Mouse (Mus musculus) kidney, postnatal 14 days (tissue): Measurements from ENCODE around the gene Gm20388.
A peak's percentile ranks its signal among the peaks of the same experiment; 100 is the strongest.
"Not testable (repeated sequence)": the region's sequence is repeated elsewhere in the genome, so short reads cannot be mapped to it uniquely, and the experiment has no call there.

ENCODE experiments used
- DNase-seq: peaks from one replicate; pipeline ENCODE4 v3.0.0; 2022; ENCODE audit warnings: mixed read lengths

Gm20388 gene

DNA sequence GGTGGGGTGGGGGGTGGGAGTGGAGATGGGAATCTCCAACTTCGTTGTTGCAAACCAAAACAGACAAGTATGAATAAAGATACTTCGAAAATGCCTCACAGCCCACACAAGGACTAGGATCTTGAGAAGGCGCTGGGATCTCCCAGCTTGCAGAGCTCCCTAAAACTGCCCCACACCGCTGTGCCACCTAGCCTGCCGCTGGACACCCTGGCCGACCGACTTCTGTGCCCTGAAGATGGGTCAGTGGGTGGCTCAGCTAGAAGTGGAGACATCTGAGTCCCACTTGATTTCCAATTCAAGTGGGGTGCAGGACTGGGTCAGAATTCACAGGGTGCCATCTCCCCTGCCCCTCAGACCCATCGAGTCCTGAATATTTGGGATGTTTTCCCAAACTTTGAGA, 1211.1 kb downstream of the Gm20388 start:
- DNase-seq: no peak

DNA sequence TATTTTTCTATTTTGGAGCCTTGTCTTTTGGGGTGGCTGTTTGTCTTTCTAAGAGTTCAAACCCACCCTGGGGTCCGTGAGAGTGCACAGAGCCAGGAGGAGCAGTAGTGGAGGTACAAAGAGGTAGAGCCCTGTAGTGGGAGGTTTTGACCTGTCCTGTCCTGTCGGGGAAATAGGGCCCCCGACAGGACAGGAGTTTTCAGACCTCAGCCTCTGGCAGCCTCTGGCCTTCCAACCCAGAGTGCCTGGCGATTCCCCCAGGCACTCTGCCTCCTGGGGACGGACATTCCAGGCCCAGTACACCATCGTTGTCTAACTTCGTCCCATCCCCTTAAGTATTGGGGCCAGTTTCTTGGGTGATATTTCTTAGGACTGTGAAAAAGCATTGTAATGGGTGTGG, 1211.7 kb downstream of the Gm20388 start:
- DNase-seq: no peak

- DNase-seq: no peak
Observed at GRCm38 (mm10) chr8:121123113-121123512, 1212.5 kb downstream of the Gm20388 start.

GRCm38 (mm10) chr8:121124547-121125239, 1214.1 kb downstream of the Gm20388 start:
- peak; percentile 54 for DNase-seq

- peak; percentile 87 for DNase-seq
Observed at GRCm38 (mm10) chr8:121125311-121125876, 1214.8 kb downstream of the Gm20388 start.

- no peak for DNase-seq
Observed at GRCm38 (mm10) chr8:121126191-121126590, 1215.5 kb downstream of the Gm20388 start.

DNA sequence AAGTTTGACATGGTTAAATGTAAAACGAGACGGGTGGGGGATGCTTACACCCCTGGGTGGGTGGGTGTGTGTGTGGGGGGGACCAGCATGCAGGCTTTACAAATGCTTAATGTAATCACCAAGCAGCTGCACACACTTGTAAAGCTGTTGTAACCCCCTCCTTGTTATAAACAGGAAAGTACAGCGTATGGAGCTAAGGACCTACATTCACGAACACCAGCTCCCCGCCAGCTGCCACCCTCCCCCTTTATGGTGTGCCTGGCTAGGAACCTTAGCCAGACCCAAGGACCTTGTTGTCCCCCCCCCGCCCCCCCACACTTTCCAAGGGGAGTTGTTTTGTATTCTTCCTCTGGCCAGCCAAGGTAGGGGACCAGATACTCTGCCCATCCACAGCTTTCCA, 1216.1 kb downstream of the Gm20388 start:
- DNase-seq: no peak

DNA sequence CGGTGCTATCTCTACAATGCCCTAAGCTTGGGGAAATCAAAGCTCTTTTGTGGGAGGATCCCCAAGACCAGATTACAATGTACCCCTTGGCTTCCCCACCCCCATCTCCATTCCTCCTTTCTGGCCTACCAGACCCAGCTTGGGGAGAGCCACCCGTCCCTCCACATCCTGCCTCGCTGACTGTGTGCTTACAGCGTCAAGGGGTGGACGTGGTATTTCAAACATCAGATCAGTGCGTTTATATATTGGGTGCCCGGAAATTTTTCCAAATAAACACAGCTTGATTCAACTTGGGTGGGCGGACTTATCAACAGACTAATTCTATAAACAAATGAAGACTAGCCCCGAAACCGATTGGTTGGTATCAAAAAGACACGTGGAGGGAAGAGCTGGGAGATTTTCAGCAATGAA, 1216.7 kb downstream of the Gm20388 start:
- DNase-seq: peak; percentile 40

DNA sequence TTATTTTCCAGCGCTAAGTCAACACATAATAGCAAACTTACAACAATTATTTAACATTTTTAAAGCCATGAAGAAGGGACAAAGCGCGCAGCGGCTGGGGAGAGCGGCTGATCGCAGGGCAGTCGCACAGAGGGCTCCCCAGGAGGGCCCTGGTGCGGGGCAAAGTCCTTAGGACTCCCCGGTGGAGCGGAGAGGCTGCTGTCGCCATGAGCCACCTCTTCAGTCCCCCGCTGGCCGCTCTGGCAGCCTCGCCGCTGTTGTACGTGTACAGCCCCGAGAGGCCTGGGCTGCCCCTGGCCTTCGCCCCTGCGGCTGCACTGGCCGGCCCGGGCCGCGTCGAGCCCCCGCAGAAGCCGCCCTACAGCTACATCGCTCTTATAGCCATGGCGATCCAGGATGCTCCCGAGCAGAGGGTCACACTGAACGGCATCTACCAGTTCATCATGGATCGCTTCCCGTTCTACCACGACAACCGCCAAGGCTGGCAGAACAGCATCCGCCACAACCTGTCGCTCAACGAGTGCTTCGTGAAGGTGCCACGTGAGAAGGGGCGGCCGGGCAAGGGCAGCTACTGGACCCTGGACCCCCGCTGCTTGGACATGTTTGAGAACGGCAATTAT, 1217.2 kb downstream of the Gm20388 start, which contains the start of gene Foxl1:
Gene Foxl1 (plus strand): TSS at position 185 of the 620 bp plus-strand sequence.
- no peak for DNase-seq

- DNase-seq: no peak
Observed at GRCm38 (mm10) chr8:121128531-121129264, 1218.1 kb downstream of the Gm20388 start.

- no peak for DNase-seq
Observed at GRCm38 (mm10) chr8:121129265-121129940, 1218.8 kb downstream of the Gm20388 start.

DNA sequence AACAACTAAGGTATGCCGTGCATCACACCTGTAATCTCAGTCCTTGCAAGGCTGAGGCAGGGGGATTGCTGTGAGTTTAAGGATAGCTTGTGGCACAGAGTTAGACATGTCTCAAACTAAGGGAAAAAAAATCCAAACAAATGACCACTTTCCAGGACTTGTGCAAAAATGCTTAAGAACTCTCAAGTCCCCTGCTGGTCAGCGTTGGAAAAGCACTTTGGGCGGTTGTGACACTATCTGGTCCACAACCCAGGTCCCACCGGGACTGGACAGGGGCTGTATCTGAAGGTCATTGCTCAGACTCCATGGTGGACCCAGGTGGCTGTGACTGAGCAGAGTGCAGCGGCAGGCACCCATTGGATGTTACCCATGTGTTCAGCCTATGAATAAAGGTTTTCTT, 1219.9 kb downstream of the Gm20388 start:
- peak; percentile 38 for DNase-seq

DNA sequence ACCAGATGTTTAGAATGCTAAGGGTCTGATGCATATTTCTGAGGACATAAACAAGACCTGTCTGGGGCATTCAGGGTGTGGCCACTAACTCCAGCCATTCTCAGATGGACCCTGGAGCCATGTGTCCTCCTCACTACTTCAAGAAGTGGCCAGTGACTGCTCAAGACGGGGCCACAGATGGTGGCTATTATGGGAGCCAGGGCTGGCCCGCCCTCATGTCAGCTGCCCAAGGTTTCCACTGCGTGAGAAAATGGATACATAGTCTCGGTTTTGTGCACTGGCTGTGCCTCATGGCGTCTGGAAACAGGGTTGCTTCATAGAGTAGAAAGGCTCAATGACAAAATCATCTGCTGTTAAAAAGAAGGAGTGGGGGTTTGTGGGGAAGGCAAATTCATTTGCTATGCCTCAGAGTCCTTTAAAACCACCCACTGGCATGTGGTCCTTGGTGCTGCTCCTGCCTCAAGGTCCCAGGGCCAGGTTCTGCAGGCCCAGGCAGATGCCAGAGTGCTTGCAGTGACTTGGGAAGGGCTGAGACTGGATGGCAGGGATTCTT, 1222.4 kb downstream of the Gm20388 start:
- DNase-seq: no peak

- DNase-seq: no peak
Observed at GRCm38 (mm10) chr8:121134102-121134501, 1223.5 kb downstream of the Gm20388 start.

GRCm38 (mm10) chr8:121134512-121134911, 1223.9 kb downstream of the Gm20388 start:
- DNase-seq: no peak

- no peak for DNase-seq
Observed at GRCm38 (mm10) chr8:121136856-121137255, 1226.2 kb downstream of the Gm20388 start.

- not testable (repeated sequence) for DNase-seq
Observed at GRCm38 (mm10) chr8:121145457-121146134, 1235.0 kb downstream of the Gm20388 start.

DNA sequence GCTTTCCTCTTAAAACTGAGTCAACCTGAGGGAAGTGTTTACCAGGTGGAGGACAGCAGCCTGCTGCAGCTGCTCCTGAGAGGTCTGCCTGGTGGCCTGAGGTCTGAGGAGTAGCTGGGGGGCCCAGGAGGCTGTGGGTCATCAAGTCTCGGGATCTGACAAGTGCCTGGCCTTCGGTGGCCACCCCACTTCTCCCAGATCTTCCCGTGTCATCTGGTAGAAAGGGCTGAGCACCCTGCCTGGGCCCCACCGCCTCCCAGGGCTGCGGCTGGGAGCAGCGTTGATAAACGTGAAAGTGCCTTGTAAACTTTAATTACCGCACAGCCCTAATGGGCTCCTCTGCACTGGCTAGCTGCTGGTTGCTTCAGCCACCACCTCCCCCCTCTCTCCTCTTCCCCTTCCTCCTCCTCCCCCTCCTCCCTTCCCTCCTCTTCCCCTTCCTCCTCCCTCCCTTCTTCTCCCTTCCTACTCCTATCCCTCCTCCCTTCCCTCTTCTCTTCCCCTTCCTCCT, 1238.0 kb downstream of the Gm20388 start:
- no peak for DNase-seq

DNA sequence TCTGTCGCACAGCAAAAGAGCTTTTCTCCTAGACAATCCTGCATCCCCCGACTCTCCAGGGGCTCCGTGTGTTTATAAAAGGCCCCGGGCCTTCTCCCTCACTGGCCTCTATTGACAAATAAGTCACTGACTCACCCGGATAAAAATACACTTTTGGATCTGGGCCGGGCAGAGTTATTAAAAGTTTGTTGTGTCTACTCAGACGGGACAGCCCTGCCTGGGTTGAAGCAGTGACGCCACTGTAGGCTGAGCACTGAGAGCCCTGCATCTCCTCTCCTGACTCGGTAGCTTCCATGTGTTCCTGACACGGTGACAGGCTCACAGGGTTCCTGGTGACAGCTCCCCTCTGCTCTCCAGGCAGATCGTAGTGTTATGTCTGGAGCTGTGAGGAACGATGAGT, 1241.8 kb downstream of the Gm20388 start:
- peak; percentile 53 for DNase-seq

- no peak for DNase-seq
Observed at GRCm38 (mm10) chr8:121156990-121157491, 1246.4 kb downstream of the Gm20388 start.

- no peak for DNase-seq
Observed at GRCm38 (mm10) chr8:121158812-121159211, 1248.2 kb downstream of the Gm20388 start.
